Mouse (Mus musculus) lung, postnatal 14 days (tissue): ENCODE measurements at regions not wholly inside any gene's neighbourhood (a gene's known extent, or its start where the extent isn't known, plus 50 kb on each side); places are given as distances from the start of the nearest gene placed in this dataset.
A peak's percentile ranks its signal among the peaks of the same experiment; 100 is the strongest.

Experiments
- DNase-seq: peaks from one replicate; pipeline ENCODE4 v3.0.0; 2021

- no peak for DNase-seq
Observed at GRCm38 (mm10) chr5:146684429-146684828, 99.4 kb upstream of the Gpr12 start.

DNA sequence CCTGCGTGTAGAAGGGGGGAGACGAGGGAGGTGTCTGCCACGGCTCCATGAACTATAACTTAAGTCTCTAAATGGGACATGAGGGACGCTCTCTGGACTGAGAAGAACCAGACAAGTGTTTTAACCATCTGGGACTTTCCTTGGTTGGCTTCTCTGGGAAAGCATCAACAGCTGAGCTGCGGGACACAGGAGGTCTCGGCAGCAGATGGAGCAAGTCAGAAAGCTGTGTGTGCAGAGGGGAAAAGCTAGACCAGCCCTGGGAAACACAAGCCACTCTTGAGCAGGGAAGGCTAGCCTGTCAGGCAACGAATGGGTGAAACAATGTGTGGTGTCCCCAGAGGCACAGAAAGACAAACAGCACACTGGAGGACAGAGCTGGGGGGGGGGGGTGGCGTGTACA is 98.5 kb upstream of the Gpr12 start:
- DNase-seq, result no peak

DNA sequence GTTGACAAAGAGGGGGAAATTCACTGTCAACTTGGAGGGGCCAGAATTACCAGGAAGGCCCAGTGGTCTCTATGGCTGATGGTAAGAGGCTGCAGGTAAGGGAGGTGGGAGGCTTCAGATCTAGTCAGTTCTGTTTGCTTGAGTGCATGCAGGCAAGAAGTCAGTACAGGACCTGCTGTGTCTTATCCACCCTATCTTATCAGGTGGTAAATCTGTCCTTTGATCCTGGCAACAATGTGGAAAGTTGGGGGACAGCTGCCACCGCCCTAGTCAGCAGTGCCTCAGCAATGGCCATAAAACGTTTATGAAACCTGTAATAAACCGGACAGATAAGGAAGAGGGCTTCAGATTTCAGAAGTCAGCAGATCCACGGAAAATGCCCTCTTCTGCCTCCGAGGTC is 97.9 kb upstream of the Gpr12 start:
- no peak for DNase-seq

GRCm38 (mm10) chr5:146681512-146681911 is 96.5 kb upstream of the Gpr12 start:
- DNase-seq, result no peak

DNA sequence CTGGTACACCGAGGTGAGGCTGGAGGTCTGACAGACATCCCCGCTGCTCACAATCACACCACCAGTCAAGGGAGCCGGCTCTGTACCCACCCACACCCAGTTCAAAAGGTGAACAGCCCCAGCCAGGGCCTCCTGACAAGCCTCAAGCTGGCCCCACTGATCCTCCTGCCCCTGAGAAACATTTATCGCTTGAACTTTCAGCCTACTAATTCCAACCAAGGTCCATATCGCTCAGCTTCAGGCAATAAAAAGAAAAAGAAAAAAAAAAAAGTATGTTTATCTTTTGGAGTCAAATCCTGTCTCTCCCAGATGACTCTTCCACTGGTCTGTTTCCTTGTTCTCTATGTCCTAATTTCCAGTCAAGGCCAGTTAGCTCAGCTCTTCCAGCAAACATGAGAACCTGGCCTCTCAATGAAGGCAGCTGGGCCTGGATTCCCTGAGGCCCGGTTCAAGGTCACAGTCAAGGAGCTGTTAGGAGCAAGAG is 94.2 kb upstream of the Gpr12 start:
- DNase-seq, result no peak

- DNase-seq, result no peak
Observed at GRCm38 (mm10) chr5:146678775-146679170, 93.7 kb upstream of the Gpr12 start.

- DNase-seq, result no peak
Observed at GRCm38 (mm10) chr5:146678049-146678774, 93.2 kb upstream of the Gpr12 start.

DNA sequence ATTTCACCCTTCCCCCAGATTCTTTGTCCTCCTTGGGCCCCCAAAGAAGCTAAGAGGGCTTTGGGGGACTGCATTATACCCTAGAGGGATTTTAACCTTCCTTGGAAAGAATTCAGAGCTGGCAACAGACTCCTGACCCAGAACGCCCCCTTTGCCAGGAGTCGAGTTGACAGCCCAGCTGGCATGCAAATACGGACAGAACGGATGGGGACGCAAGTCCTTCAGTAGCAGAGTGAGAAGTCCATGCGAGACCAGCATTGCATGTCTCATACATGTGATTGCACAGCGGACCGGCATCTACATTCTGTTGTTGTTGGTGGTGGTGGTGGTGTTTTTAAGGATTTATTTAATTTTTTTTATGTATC is 92.1 kb upstream of the Gpr12 start:
- DNase-seq, result no peak

DNA sequence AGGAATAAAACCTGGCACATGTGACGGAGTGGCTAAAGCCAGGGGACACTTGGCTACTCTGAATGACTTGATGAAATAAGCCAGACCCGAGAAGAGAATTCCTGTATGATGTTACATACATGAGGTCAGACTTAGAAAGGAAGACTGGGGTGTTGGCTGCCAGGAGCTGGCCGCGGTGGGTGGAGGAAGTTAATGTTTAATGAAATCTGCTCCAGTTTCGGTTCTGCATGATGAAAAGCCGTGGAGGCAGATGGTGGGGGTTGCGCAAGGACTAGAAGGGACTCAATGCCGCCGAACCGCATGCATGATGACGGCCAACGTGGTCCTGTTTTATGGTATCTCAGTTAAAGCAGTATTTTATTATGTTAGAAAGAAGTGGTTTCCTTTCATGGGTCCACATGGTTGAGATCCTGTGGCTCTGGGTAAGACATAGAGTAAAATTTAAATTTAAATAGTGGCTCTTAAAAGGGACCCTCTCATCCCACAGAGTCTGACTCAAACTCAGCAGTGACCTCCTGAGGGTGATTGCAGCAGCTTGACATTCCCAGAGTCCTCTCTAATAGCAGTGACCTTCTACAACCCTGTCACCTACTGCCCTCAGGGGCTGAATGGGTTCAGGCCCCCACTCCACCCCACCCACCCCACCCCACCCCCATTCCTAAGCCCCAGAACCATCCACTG is 91.6 kb upstream of the Gpr12 start:
- peak; percentile 75 for DNase-seq

GRCm38 (mm10) chr5:146675887-146676277 is 90.8 kb upstream of the Gpr12 start:
- DNase-seq, result no peak

DNA sequence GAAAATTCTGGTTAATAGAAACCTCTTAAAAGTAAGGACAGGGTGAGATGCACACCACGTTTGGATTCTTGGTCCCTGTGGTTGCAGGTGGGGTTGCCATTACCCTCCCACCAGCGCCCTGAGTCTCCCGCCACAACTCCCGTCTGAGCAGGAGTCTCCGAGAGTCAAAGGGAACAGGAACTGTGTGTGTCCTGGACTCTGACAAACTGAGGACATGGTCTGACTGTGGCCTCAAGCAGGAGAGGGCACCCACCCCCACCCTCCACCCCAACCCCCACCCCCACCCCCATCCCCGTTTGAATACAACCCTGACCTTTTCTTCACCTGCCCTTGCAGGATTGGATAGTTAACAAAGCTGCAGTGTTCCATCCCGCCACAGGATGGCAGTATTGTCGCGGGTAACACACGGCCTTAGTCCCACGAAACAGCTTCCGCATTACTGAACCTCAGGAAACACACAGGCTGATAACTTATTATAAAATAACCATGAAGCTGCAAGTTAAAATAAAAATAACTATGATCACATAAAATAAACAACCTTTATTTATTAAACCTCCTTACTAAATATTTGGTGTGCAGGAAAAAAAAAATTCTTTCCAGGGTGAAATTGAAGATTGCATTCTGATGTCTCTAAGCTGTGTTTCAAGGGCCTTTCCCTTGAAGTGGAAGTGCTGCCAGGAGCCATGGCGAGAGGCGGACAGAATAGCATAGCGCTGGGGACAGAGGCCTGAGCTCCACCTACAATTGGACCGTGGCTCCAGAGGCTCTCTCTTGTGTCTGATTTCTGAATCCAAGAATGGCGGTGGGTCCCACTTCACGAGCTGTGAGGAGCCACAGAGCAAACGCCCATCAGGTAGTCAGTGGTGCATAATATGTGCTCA is 90.2 kb upstream of the Gpr12 start:
- peak; percentile 80 for DNase-seq

GRCm38 (mm10) chr5:146661751-146662150 is 76.7 kb upstream of the Gpr12 start:
- no peak for DNase-seq

DNA sequence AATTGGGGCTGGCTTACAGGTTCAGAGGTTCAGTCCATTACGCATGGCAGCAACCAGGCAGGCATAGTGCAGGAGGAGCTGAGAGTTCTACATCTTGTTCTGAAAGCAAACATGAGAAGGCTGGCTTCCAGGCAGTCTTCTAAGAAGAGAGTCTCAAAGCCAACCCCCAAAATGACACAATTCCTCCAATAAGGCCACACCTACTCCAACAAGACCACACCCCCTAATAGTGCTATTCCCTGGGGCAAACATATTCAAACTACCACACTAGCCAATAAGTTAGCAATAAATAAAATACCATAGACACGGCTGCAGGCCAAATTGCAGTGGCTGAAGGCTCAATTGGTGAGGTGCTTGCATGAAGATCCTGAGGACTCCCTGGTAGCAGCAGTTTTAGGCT is 72.2 kb upstream of the Gpr12 start:
- DNase-seq, result no peak

DNA sequence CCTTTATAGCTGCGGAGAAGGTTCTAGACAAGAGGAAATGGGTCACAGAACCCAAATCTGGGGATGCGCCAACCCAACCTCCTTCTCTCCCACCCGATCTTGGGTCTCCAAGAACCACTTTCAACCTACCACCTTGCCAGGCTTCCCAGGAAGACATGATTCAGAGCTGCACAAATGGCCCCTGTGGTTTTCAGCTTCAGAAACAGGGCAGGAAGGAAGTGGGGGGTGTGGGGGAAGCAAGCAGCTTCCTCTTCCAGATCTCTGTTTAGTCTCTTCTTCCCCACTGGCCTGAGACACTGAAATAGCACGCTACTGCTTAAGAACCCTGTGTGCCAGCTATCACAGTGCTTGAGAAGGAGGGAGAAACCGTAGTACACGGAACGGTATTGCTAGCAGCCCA is 70.4 kb upstream of the Gpr12 start:
- no peak for DNase-seq

DNA sequence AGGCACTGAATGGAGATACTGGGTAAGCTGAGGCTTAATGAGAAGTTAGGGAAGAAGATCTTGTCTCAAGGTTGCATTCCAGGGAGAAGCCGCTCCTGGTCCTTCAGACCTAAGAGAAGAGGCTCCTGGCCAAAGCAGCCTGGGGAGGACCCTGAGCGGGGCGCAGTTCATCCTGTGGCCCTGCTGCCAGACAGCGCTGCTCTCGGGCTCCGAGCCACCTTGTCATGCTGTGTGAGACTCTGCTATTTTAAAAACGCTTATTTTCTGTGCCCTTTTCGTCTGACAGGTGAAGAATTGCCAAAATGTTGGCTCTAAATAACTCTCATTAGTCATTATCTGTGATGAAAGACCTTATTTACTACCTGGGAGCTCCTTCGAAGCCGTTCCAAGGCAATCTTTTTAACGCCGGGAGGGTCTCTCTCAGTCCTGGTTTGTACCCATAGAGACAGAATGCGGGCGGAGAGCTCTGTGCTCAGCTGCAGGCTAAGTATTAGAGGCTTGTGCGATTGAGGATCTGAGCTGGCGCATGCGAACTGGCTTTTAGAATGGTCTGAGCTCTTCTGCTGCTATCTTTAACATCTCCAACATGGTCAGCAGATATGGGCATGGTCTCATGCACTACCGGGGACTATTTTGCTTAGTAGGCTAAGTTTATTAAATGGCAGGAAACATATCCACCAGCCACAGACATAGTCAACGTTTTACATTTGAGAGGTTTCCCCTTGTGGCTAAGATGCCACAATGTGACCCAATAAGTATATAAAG is 68.8 kb upstream of the Gpr12 start:
- no peak for DNase-seq

- no peak for DNase-seq
Observed at GRCm38 (mm10) chr5:146652874-146653273, 67.8 kb upstream of the Gpr12 start.

DNA sequence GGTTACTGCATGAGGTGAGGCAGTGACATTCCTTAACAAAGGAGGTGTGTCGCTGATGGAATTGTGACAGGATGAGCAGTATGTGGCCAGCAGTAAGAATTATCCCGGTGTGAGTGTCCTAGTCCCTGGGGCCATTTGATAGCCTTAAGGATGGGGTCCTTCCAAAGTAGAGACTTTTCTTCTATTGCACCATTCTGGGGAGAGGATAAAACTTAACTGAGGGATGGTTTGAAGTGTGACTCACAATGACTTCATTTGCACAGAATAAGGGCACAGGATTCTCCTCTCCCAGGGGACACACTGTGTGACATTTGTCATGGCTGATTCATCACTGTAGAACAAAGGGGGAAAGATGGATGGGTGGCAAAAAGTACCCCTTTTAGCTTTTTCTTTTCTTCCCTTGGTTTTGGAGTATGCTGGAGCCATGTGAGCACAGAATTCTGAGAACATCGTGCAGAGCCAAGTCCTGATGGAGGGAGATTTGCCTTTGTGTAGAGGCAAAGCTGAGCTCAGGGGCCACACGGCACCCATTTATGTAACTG is 63.6 kb upstream of the Gpr12 start:
- no peak for DNase-seq

GRCm38 (mm10) chr5:146647628-146648380 is 62.8 kb upstream of the Gpr12 start:
- DNase-seq, result no peak

GRCm38 (mm10) chr5:146644499-146644898 is 59.5 kb upstream of the Gpr12 start:
- peak; percentile 68 for DNase-seq

GRCm38 (mm10) chr5:146641931-146642330 is 56.9 kb upstream of the Gpr12 start:
- DNase-seq, result no peak

GRCm38 (mm10) chr5:146636859-146637258 is 51.8 kb upstream of the Gpr12 start:
- DNase-seq, result no peak
